Mouse (Mus musculus) ES-E14 (cell line): ENCODE data around the gene Hyal2. TPM values are rescaled to one million over a fixed set of nuclear protein-coding genes. Genes with fewer than 3 reads are reported as not detected.

Experiments used
- DNase-seq: peaks from one replicate; pipeline ENCODE4 v3.0.0-alpha.2; 2013; ENCODE audit warnings: low read depth, low spot score
- H3K27ac ChIP-seq: 2 replicates; pipeline ENCODE4 v1.5.1; 2012; ENCODE audit warnings: low read depth, mild to moderate bottlenecking, low read length, moderate library complexity, mixed read lengths; ENCODE audit not compliant: poor library complexity, insufficient read depth, severe bottlenecking
- H3K36me3 ChIP-seq: 2 replicates; pipeline ENCODE4 v1.6.1; 2012; ENCODE audit warnings: mild to moderate bottlenecking, low read length, moderate library complexity, mixed read lengths; ENCODE audit not compliant: control insufficient read depth, poor library complexity, insufficient read depth, severe bottlenecking
- H3K4me1 ChIP-seq, 2 experiments: fragments of 150-350 bp in 1 of 2; sonication (generic) in 1 of 2; 2 replicates each; pipeline ENCODE4 v1.6.1; 2012; ENCODE audit warnings: low read length in 2 of 2, mild to moderate bottlenecking in 1 of 2, mixed read lengths in 1 of 2; ENCODE audit not compliant: control insufficient read depth in 2 of 2, insufficient read depth in 2 of 2, poor library complexity in 1 of 2
- H3K4me3 ChIP-seq, 2 experiments: fragments of 150-350 bp in 1 of 2; sonication (generic) in 1 of 2; 2 replicates each; pipeline ENCODE4 v1.5.1; 2012; ENCODE audit warnings: low read length in 2 of 2, low read depth in 1 of 2, mild to moderate bottlenecking in 1 of 2, mixed read lengths in 1 of 2; ENCODE audit not compliant: insufficient read depth in 1 of 2, poor library complexity in 1 of 2, severe bottlenecking in 1 of 2
- H3K9ac ChIP-seq: 2 replicates; pipeline ENCODE4 v1.6.1; 2012; ENCODE audit warnings: low read depth, mild to moderate bottlenecking, low read length, mixed read lengths; ENCODE audit not compliant: poor library complexity, insufficient read depth, severe bottlenecking
- H3K9me3 ChIP-seq: fragments of 150-350 bp; sonication (generic); 2 replicates; pipeline ENCODE4 v1.6.1; 2012; ENCODE audit warnings: low read depth, mild to moderate bottlenecking, low read length; ENCODE audit not compliant: control insufficient read depth, insufficient read depth
- CHD2 ChIP-seq: IDR thresholded peaks from 2 replicates; pipeline ENCODE4 v1.6.1; 2014; ENCODE audit warnings: mild to moderate bottlenecking, low read depth, low read length, inconsistent platforms
- HCFC1 ChIP-seq: IDR thresholded peaks from 2 replicates; pipeline ENCODE4 v1.6.1; 2012; ENCODE audit warnings: low read length, inconsistent platforms, borderline replicate concordance; ENCODE audit not compliant: insufficient read depth
- MAFK ChIP-seq: IDR thresholded peaks from 2 replicates; pipeline ENCODE4 v1.6.1; 2014; ENCODE audit warnings: mild to moderate bottlenecking, low read depth, low read length, inconsistent platforms; ENCODE audit not compliant: insufficient read depth
- ZC3H11A ChIP-seq: IDR thresholded peaks from 2 replicates; pipeline ENCODE4 v1.6.1; 2012; ENCODE audit warnings: low read depth, mild to moderate bottlenecking, inconsistent platforms, low read length, borderline replicate concordance
- ZNF384 ChIP-seq: IDR thresholded peaks from 2 replicates; pipeline ENCODE4 v1.6.1; 2012; ENCODE audit warnings: low read depth, low read length, inconsistent platforms
- in situ Hi-C, 2 experiments: fragments of 600-800 bp; cut with MboI; formaldehyde crosslinking; loops; one replicate each; pipeline ENCODE4 v1.15.1; 2025; ENCODE audit warnings: low sequenced_read_pairs in 2 of 2, inconsistent platforms in 1 of 2; ENCODE audit not compliant: unreplicated experiment in 2 of 2
- total RNA-seq: library from RNA; depleted of rRNA; stranded (reverse); fragments of 300-350 nt; gene quantifications from 2 replicates; pipeline ENCODE4 v1.2.3, GENCODE M21; 2012

The Hyal2 gene
- total RNA-seq, 1 experiment: 68.1 TPM

- in situ Hi-C loops: no loop called here
- no peak overlapping the region for H3K9ac ChIP-seq
- TF ChIP-seq CHD2 (no peak), HCFC1 (no peak), ZNF384 (no peak), MAFK (no peak), ZC3H11A (peak; percentile 82)
- peaks cover 6 to 37% of the 10 kb centered on the region in 2 experiments; a peak in 2 of 4 replicates for H3K4me1 ChIP-seq
- no peak overlapping the region for H3K4me3 ChIP-seq
- H3K36me3 ChIP-seq: no peaks in the 10 kb centered on the region
- no peaks in the 10 kb centered on the region for H3K9me3 ChIP-seq
- no peak overlapping the region for H3K27ac ChIP-seq
- DNase-seq: peak; percentile 86
These were observed 34.4 kb downstream of the Hyal2 start for GRCm38 (mm10) chr9:107602068-107602648.

GRCm38 (mm10) chr9:107603251-107603650, 35.5 kb downstream of the Hyal2 start:
- no peak overlapping the region for H3K4me3 ChIP-seq
- in situ Hi-C loops: no loop called here
- no peak for DNase-seq
- no peak overlapping the region for H3K9ac ChIP-seq
- no peak overlapping the region for H3K27ac ChIP-seq
- no peaks in the 10 kb centered on the region for H3K36me3 ChIP-seq
- no peaks in the 10 kb centered on the region for H3K9me3 ChIP-seq
- H3K4me1 ChIP-seq: peaks cover 9 to 39% of the 10 kb centered on the region in 2 experiments; a peak in 3 of 4 replicates
- TF ChIP-seq CHD2 (no peak), ZC3H11A (no peak)

GRCm38 (mm10) chr9:107605041-107605661, 37.4 kb downstream of the Hyal2 start:
- in situ Hi-C loops: no loop called here
- peak overlapping the region; percentile 30; the same call in 1 of the 2 replicates for H3K9ac ChIP-seq
- H3K4me3 ChIP-seq: peak overlapping the region; percentile 36 to 45; a peak in 3 of 4 replicates
- DNase-seq: no peak
- no peak for TF ChIP-seq HCFC1
- TF ChIP-seq MAFK: no peak
- no peak for TF ChIP-seq ZNF384
- TF ChIP-seq CHD2: no peak
- no peak for TF ChIP-seq ZC3H11A
- H3K27ac ChIP-seq: no peak overlapping the region
- H3K9me3 ChIP-seq: no peaks in the 10 kb centered on the region
- no peaks in the 10 kb centered on the region for H3K36me3 ChIP-seq
- peaks cover 7 to 46% of the 10 kb centered on the region in 2 experiments; a peak in 3 of 4 replicates for H3K4me1 ChIP-seq

GRCm38 (mm10) chr9:107606591-107606990, 38.8 kb downstream of the Hyal2 start:
- peaks cover 7 to 46% of the 10 kb centered on the region in 2 experiments; a peak in 3 of 4 replicates for H3K4me1 ChIP-seq
- H3K4me3 ChIP-seq: no peak overlapping the region
- H3K9me3 ChIP-seq: no peaks in the 10 kb centered on the region
- in situ Hi-C loops: no loop called here
- TF ChIP-seq ZNF384 (no peak), MAFK (no peak), ZC3H11A (no peak), HCFC1 (no peak), CHD2 (no peak)
- H3K27ac ChIP-seq: no peak overlapping the region
- H3K9ac ChIP-seq: no peak overlapping the region
- no peak for DNase-seq
- H3K36me3 ChIP-seq: no peaks in the 10 kb centered on the region

- no peaks in the 10 kb centered on the region for H3K9me3 ChIP-seq
- no peak overlapping the region for H3K27ac ChIP-seq
- peaks cover 6 to 50% of the 10 kb centered on the region in 2 experiments; a peak in 3 of 4 replicates for H3K4me1 ChIP-seq
- no peaks in the 10 kb centered on the region for H3K36me3 ChIP-seq
- in situ Hi-C loops: no loop called here
- no peak for TF ChIP-seq HCFC1
- no peak for TF ChIP-seq MAFK
- TF ChIP-seq CHD2: no peak
- no peak for TF ChIP-seq ZNF384
- no peak for TF ChIP-seq ZC3H11A
- H3K4me3 ChIP-seq: no peak overlapping the region
- no peak overlapping the region for H3K9ac ChIP-seq
- DNase-seq: no peak
These were observed 39.3 kb downstream of the Hyal2 start for GRCm38 (mm10) chr9:107607036-107607435.
